Mouse (Mus musculus) C2C12 (cell line): ENCODE data around the gene Itfg2.

Experiments
- CTCF ChIP-seq: IDR thresholded peaks from one replicate; pipeline ENCODE4 v1.5.1; 2011; ENCODE audit not compliant: control insufficient read depth, insufficient read depth, insufficient read length
- FOSL1 ChIP-seq: IDR thresholded peaks from one replicate; pipeline ENCODE4 v1.8.0; 2011; ENCODE audit warnings: mild to moderate bottlenecking, low read length; ENCODE audit not compliant: poor library complexity, insufficient read depth, severe bottlenecking
- MYOD1 ChIP-seq: IDR thresholded peaks from one replicate; pipeline ENCODE4 v1.6.1; 2011; ENCODE audit warnings: low read depth; ENCODE audit not compliant: control insufficient read depth, insufficient read length
- MYOG ChIP-seq: IDR thresholded peaks from one replicate; pipeline ENCODE4 v1.6.1; 2011; ENCODE audit not compliant: control insufficient read depth, insufficient read length; ENCODE audit errors: extremely low read depth
- USF1 ChIP-seq: IDR thresholded peaks from one replicate; pipeline ENCODE4 v1.6.1; 2011; ENCODE audit warnings: low read depth, mild to moderate bottlenecking, control low read depth, moderate library complexity

GRCm38 (mm10) chr6:128466563-128466962 is 41.8 kb upstream of the Itfg2 start:
- TF ChIP-seq CTCF (no peak), USF1 (no peak), MYOD1 (no peak), FOSL1 (no peak), MYOG (no peak)
